Mouse (Mus musculus) G1E (cell line): Measurements from ENCODE around the gene Fam131b.

Experiments
- CTCF ChIP-seq: IDR thresholded peaks from 2 replicates; pipeline ENCODE4 v1.5.1; 2012; ENCODE audit warnings: low read depth, low read length, inconsistent platforms, mixed read lengths
- GATA1 ChIP-seq: IDR thresholded peaks from 2 replicates; pipeline ENCODE4 v1.6.1; 2012; ENCODE audit warnings: borderline replicate concordance, low read length, inconsistent platforms, mixed read lengths
- POLR2AphosphoS5 ChIP-seq: IDR thresholded peaks from 2 replicates; pipeline ENCODE4 v1.6.1; 2012; ENCODE audit warnings: low read depth, low read length, inconsistent platforms; ENCODE audit not compliant: insufficient replicate concordance
- TAL1 ChIP-seq: conservative IDR thresholded peaks from 2 replicates; pipeline ENCODE4 v1.6.1; 2012; ENCODE audit warnings: low read depth, low read length, inconsistent platforms, mixed read lengths

- TF ChIP-seq CTCF: no peak
- no peak for TF ChIP-seq GATA1
- TF ChIP-seq TAL1: no peak
- no peak for TF ChIP-seq POLR2AphosphoS5
Observed at GRCm38 (mm10) chr6:42339981-42340380, 15.5 kb upstream of the Fam131b start.
